Mouse (Mus musculus) frontal cortex, adult 2 months (tissue): ENCODE results near the gene Gsta3. TPM values are rescaled to one million over a fixed set of nuclear protein-coding genes. Genes with fewer than 3 reads are reported as not detected.

Experiments
- DNase-seq, 2 experiments: peaks; one replicate each; pipeline ENCODE4 v3.0.0; 2022; ENCODE audit warnings: low spot score in 1 of 2; ENCODE audit errors: extremely low spot score in 1 of 2
- polyA plus RNA-seq: library from polyadenylated mRNA; depleted of rRNA; stranded (reverse); fragments of >200 nt; gene quantifications from 2 replicates; pipeline ENCODE4 v1.2.3, GENCODE M21; 2012; rRNA removed

The Gsta3 gene
- polyA plus RNA-seq, 1 experiment: 2.5 TPM

GRCm38 (mm10) chr1:21292590-21292989 lies 52.2 kb downstream of the Gsta3 start:
- no peak for DNase-seq

GRCm38 (mm10) chr1:21296169-21296568 lies 55.8 kb downstream of the Gsta3 start:
- no peak for DNase-seq

GRCm38 (mm10) chr1:21298114-21298513 lies 57.7 kb downstream of the Gsta3 start:
- DNase-seq: no peak

- DNase-seq: no peak
Observed at GRCm38 (mm10) chr1:21299826-21300225, 59.4 kb downstream of the Gsta3 start.

- DNase-seq: no peak
Observed at GRCm38 (mm10) chr1:21301686-21302085, 61.3 kb downstream of the Gsta3 start.

- no peak for DNase-seq
Observed at GRCm38 (mm10) chr1:21304174-21304573, 63.8 kb downstream of the Gsta3 start.

GRCm38 (mm10) chr1:21304646-21305045 lies 64.3 kb downstream of the Gsta3 start:
- no peak for DNase-seq

- peak in 1 of 2 experiments; percentile 10 for DNase-seq
Observed at GRCm38 (mm10) chr1:21305443-21305842, 65.1 kb downstream of the Gsta3 start.

- DNase-seq: no peak
Observed at GRCm38 (mm10) chr1:21314336-21314735, 73.9 kb downstream of the Gsta3 start.

Other genes starting within 250 kb of the Gsta3 start
- 1.3 and 1.4 TPM in 2 replicates for gene Tram2, start 161.4 kb upstream of the Gsta3 start, polyA plus RNA-seq
- 51.4 and 55.9 TPM in 2 replicates for gene Tmem14a, start 22.0 kb upstream of the Gsta3 start, polyA plus RNA-seq
- gene Khdc1a, start 109.1 kb downstream of the Gsta3 start, polyA plus RNA-seq: not detected in 2 replicates
- not detected in 2 replicates for gene Khdc1c, start 127.7 kb downstream of the Gsta3 start, polyA plus RNA-seq
- gene Khdc1b, start 143.0 kb downstream of the Gsta3 start, polyA plus RNA-seq: not detected in 2 replicates